Mouse (Mus musculus) olfactory bulb, adult 2 months (tissue): Measurements from ENCODE around the gene Pbsn. TPM values are rescaled to one million over a fixed set of nuclear protein-coding genes. Genes with fewer than 3 reads are reported as not detected.
"Not testable (repeated sequence)": the region's sequence is repeated elsewhere in the genome, so short reads cannot be mapped to it uniquely, and the experiment has no call there.

Source experiments
- H3K27ac ChIP-seq: fragments of 200-500 bp; 2 replicates; pipeline ENCODE4 v1.5.1; 2012; ENCODE audit warnings: low read depth, low read length; ENCODE audit not compliant: insufficient read depth
- H3K4me1 ChIP-seq: fragments of 200-500 bp; 2 replicates; pipeline ENCODE4 v1.6.1; 2012; ENCODE audit warnings: low read length; ENCODE audit not compliant: control insufficient read depth, insufficient read depth
- H3K4me3 ChIP-seq: fragments of 200-500 bp; 2 replicates; pipeline ENCODE4 v1.5.1; 2012; ENCODE audit warnings: mild to moderate bottlenecking, low read depth, low read length, moderate library complexity; ENCODE audit not compliant: insufficient read depth
- CTCF ChIP-seq: fragments of 200-500 bp; IDR thresholded peaks from 2 replicates; pipeline ENCODE4 v1.5.1; 2012; ENCODE audit warnings: low read depth, mild to moderate bottlenecking, low read length, moderate library complexity; ENCODE audit not compliant: insufficient read depth
- POLR2A ChIP-seq: fragments of 200-500 bp; IDR thresholded peaks from 2 replicates; pipeline ENCODE4 v1.6.1; 2012; ENCODE audit warnings: mild to moderate bottlenecking, low read depth, low read length, moderate library complexity; ENCODE audit not compliant: insufficient read depth
- WGBS: fragments of 180-500 bp; shearing (Covaris S2); methylation state at CpG from one replicate; pipeline ENCODE4 v1.1.7; 2018; 5-methylcytosine and 5-hydroxymethylcytosine counted together
- polyA plus RNA-seq: library from polyadenylated mRNA; stranded (reverse); fragments of >200 nt; gene quantifications from 2 replicates; pipeline ENCODE4 v1.2.4, GENCODE M21; 2012; ENCODE audit warnings: low replicate concordance; ENCODE audit not compliant: missing spikeins, insufficient read depth, insufficient read length

Pbsn gene
- polyA plus RNA-seq = not detected in 2 replicates

DNA sequence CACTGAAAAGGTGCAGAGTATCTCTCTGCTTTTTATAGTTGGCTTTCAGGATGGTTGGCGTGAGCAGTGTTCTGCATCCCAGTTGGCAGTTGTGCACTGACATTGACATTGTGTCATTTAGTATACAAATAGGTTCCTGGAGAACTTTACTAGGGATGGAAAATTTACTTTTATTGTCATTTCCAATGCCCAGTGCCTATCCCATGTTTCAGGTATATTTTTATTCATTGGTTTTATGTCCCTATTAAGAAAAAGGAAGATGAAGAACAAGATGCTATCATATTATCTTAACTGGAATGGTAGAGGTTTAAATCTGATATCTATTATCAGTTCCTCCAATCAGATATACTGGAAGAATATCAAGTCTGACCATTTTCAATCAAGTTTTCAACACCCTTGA is at the start of gene Pbsn:
Pbsn (minus strand) TSS at position 101 of the 400 bp plus-strand sequence.
- Histone ChIP-seq H3K4me3 (no peak within 1 kb of the TSS), H3K4me1 (no peaks in the 10 kb centered on the region), H3K27ac (no peak within 1 kb of the TSS)
- TF ChIP-seq POLR2A = no peak
- TF ChIP-seq CTCF = no peak
- WGBS = 81% methylated on average over 1 of the region's 1 CpGs

DNA sequence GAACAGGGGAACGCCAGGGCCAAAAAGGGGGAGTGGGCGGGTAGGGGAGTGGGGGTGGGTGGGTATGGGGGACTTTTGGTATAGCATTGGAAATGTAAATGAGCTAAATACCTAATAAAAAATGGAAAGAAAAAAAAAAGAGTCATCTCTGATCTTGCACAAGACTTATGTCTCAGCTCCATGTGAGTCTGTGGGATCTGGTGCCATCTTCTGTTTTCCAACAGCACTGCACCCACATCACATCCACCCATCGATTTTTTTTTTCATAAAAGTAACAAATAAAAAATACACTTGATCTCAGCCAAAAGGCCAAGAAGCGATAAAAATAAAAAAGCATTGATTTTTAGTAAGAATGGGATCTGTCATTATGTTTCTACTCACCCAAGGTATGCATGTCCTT is 26.6 kb upstream of the Pbsn start:
- H3K27ac ChIP-seq, H3K4me1 ChIP-seq, H3K4me3 ChIP-seq: not testable (repeated sequence)
- 52% methylated on average over 2 of the region's 4 CpGs for WGBS

GRCm38 (mm10) chrX:77864458-77864857 is 11.0 kb upstream of the Pbsn start, which contains the start of gene Gm14744:
Gene Gm14744, plus strand, starts transcription at chrX:77864758.
- H3K27ac ChIP-seq, H3K4me3 ChIP-seq, H3K4me1 ChIP-seq: not testable (repeated sequence)
- WGBS = 90% methylated on average over 2 of the region's 2 CpGs

- no peaks in the 10 kb centered on the region for H3K4me1 ChIP-seq
- TF ChIP-seq POLR2A (no peak), CTCF (no peak)
- H3K27ac ChIP-seq = no peak overlapping the region
- WGBS = 52% methylated on average over 6 of the region's 6 CpGs
- H3K4me3 ChIP-seq = no peak overlapping the region
Measured at GRCm38 (mm10) chrX:77812031-77812430, 41.4 kb downstream of the Pbsn start.

DNA sequence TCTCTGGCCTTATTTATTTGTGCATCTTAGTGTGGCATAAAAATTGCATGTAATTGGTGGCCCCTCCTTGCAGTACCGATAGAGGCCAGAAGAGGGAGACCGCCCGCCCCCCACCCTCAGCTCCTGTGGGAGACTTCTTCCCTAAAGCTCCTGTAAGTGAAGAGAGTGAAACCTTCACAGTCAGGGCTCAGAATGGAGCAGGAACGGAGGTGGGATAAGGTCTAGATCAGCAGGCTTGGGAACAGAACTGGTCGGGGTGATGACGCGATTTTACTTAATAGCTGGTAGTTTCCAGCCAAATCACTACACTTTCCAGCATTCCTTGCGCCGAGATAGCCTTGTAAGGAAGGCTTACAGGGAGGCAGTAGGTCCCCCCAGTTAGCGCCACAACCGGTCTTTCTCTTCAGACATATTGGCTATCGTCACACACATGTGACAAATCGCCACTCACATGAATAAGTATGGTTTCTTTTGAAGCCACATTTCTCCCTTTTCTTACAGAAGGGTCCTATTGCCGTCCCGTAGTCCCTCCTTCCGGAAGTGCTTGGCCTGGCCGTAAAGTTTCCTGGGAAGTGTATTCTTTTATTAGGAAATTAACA is 42.7 kb downstream of the Pbsn start:
- Histone ChIP-seq H3K4me3 (peak overlapping the region; percentile 49), H3K27ac (peak overlapping the region; percentile 88), H3K4me1 (no peaks in the 10 kb centered on the region)
- TF ChIP-seq POLR2A = no peak
- TF ChIP-seq CTCF = peak; percentile 76; the same call in 1 of the 2 replicates
- WGBS = 14% methylated on average over 17 of the region's 17 CpGs

GRCm38 (mm10) chrX:77808602-77809001 is 44.8 kb downstream of the Pbsn start:
- Histone ChIP-seq H3K4me3 (no peak overlapping the region), H3K27ac (no peak overlapping the region), H3K4me1 (no peaks in the 10 kb centered on the region)
- TF ChIP-seq CTCF = no peak
- TF ChIP-seq POLR2A = no peak
- 22% methylated on average over 2 of the region's 2 CpGs for WGBS

DNA sequence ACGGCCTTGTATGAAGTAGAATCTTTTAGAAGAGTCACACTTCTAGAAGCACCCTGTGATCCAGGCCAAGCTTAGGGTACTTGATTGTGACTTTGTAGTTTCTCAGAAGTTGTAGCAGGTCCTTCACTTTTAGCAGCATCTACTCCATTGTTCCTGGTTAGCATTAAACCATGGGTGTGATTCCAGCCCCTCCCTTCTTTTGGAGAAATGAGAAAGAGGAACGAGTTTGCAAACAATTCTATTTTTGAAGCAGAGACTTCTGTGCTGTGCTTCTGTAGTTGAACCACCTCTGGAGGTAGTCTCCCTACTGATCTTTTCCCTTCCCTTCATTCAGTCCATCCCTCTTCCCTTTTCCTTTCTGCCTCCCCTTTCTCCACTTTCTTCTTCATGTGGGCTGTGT is 51.1 kb downstream of the Pbsn start:
- no peaks in the 10 kb centered on the region for H3K4me1 ChIP-seq
- TF ChIP-seq CTCF (no peak), POLR2A (no peak)
- WGBS = 82% methylated on average over 2 of the region's 2 CpGs
- no peak overlapping the region for H3K4me3 ChIP-seq
- H3K27ac ChIP-seq = no peak overlapping the region

DNA sequence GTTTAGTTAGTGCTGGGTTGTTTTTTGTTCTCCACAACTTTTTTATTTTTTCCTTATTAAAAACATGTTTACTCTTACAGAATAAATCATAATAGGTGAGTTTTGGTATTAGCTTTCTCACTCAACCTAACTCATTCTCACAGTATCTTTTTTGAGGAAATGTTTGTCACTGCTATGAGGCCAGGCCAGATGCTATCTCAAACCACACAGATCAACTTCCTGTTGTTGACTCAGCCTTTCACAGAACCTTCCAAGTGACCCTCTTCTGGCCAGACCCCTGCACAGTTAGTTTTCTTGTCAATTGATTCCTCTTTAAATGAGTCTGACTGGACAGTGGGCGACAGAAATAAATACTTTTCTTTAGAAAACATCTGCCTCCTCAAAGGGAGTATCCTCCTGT is 51.9 kb downstream of the Pbsn start:
- TF ChIP-seq CTCF (no peak), POLR2A (no peak)
- H3K27ac ChIP-seq = no peak overlapping the region
- H3K4me3 ChIP-seq = no peak overlapping the region
- H3K4me1 ChIP-seq = peaks cover 1% of the 10 kb centered on the region; the same call in 1 of the 2 replicates
- 69% methylated on average over 1 of the region's 1 CpGs for WGBS

DNA sequence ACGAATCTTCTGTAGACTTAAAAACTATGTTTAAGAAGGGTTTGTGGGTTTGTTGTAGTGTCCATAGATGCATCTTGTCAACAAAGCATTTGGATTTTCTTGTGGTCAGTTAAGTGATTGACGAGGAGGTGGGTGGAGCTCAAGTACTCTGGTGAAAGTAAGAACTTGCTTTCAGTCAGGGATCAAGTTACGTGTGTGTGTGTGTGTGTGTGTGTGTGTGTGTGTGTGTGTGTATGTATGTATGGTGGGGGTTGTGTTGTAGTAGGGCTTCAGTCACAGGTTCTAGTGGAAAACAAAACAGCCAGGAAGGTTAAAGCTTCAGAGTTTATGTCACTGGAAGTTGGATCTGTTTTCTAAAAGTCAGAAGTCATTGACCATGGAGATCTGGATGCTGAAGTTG is 53.9 kb downstream of the Pbsn start:
- no peak for TF ChIP-seq CTCF
- no peak for TF ChIP-seq POLR2A
- Histone ChIP-seq H3K27ac (no peak overlapping the region), H3K4me1 (peaks cover 6% of the 10 kb centered on the region; the same call in 1 of the 2 replicates), H3K4me3 (no peak overlapping the region)
- WGBS = 79% methylated on average over 3 of the region's 3 CpGs

DNA sequence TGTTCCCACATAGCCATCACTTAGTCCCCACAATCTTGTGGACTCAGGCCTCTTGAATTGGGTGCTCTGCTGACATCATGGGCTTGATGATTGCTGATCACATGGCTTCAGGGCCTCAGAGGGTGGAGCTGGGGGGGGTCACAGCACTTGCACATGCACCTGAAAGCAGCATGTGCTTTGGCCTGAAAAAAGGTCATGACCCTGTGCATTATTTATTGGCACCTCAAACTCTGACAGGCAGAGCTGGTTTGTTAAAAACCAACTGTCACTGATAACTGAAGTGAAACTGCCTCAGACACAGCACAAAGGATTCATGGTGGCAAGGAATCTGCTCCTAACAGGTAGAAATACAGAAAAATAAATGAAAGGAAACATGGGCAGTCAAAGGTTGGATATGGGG is 55.6 kb downstream of the Pbsn start:
- Histone ChIP-seq H3K4me1 (peaks cover 10% of the 10 kb centered on the region), H3K4me3 (no peak overlapping the region), H3K27ac (no peak overlapping the region)
- TF ChIP-seq POLR2A (no peak), CTCF (no peak)
